Mouse (Mus musculus) gonadal fat pad, adult 2 months (tissue): Measurements from ENCODE around the gene Akt1. TPM values are rescaled to one million over a fixed set of nuclear protein-coding genes. Genes with fewer than 3 reads are reported as not detected.

Source experiments
- DNase-seq: peaks from one replicate; pipeline ENCODE4 v3.0.0-alpha.2; 2012; ENCODE audit warnings: low read depth
- polyA plus RNA-seq: library from polyadenylated mRNA; depleted of rRNA; stranded (reverse); fragments of >200 nt; gene quantifications from 2 replicates; pipeline ENCODE4 v1.2.3, GENCODE M21; 2012

Akt1 gene
- polyA plus RNA-seq, 1 experiment: 95.2 TPM

- DNase-seq: no peak
Observed at GRCm38 (mm10) chr12:112663303-112663702, 11.4 kb downstream of the Akt1 start.

- DNase-seq: no peak
Observed at GRCm38 (mm10) chr12:112661851-112662250, 12.8 kb downstream of the Akt1 start.

- no peak for DNase-seq
Observed at GRCm38 (mm10) chr12:112661327-112661605, 13.4 kb downstream of the Akt1 start.

GRCm38 (mm10) chr12:112660576-112661326 lies 13.9 kb downstream of the Akt1 start:
- DNase-seq: no peak

- DNase-seq: no peak
Observed at GRCm38 (mm10) chr12:112659109-112659508, 15.6 kb downstream of the Akt1 start.

- DNase-seq: no peak
Observed at GRCm38 (mm10) chr12:112658619-112659018, 16.1 kb downstream of the Akt1 start.

- DNase-seq: no peak
Observed at GRCm38 (mm10) chr12:112654076-112654475, 20.6 kb downstream of the Akt1 start.

GRCm38 (mm10) chr12:112653157-112653824 lies 21.4 kb downstream of the Akt1 start:
- no peak for DNase-seq

GRCm38 (mm10) chr12:112651778-112652439 lies 22.8 kb downstream of the Akt1 start:
- no peak for DNase-seq

- DNase-seq: no peak
Observed at GRCm38 (mm10) chr12:112648081-112648480, 26.6 kb downstream of the Akt1 start.

GRCm38 (mm10) chr12:112646139-112646538 lies 28.5 kb downstream of the Akt1 start:
- no peak for DNase-seq

GRCm38 (mm10) chr12:112644855-112645506 lies 29.7 kb downstream of the Akt1 start:
- no peak for DNase-seq

GRCm38 (mm10) chr12:112644180-112644854 lies 30.4 kb downstream of the Akt1 start, which contains the start of gene Siva1:
Gene Siva1, plus strand, starts transcription at chr12:112644679.
- peak; percentile 63 for DNase-seq

GRCm38 (mm10) chr12:112643126-112643525 lies 31.6 kb downstream of the Akt1 start:
- no peak for DNase-seq

- no peak for DNase-seq
Observed at GRCm38 (mm10) chr12:112639526-112639925, 35.2 kb downstream of the Akt1 start.

- DNase-seq: no peak
Observed at GRCm38 (mm10) chr12:112633686-112634085, 41.0 kb downstream of the Akt1 start.

GRCm38 (mm10) chr12:112632907-112633306 lies 41.8 kb downstream of the Akt1 start:
- no peak for DNase-seq

GRCm38 (mm10) chr12:112632084-112632777 lies 42.5 kb downstream of the Akt1 start:
- DNase-seq: no peak

GRCm38 (mm10) chr12:112631472-112631871 lies 43.2 kb downstream of the Akt1 start:
- DNase-seq: no peak

GRCm38 (mm10) chr12:112630796-112631195 lies 43.9 kb downstream of the Akt1 start:
- DNase-seq: no peak

- DNase-seq: no peak
Observed at GRCm38 (mm10) chr12:112630029-112630428, 44.7 kb downstream of the Akt1 start.
